Mouse (Mus musculus): ENCODE results near the gene Gdpd5.

GRCm38 (mm10) chr7:99500201-99500600 is 119.0 kb downstream of the Gdpd5 start:
- TF ChIP-seq CTCF (IDR thresholded peaks at IDR 0.05; ENCODE audit: borderline replicate concordance, control insufficient read depth, extremely low read depth, insufficient read depth, low read length, poor library complexity) (peak; percentile 93), POLR2A (IDR thresholded peaks at IDR 0.05; ENCODE audit: control insufficient read depth, extremely low read depth, insufficient read depth, low read length, poor library complexity) (no peak)
